Mouse (Mus musculus): Measurements from ENCODE around the gene Tspan13. TPM values are rescaled to one million over a fixed set of nuclear protein-coding genes. Genes with fewer than 3 reads are reported as not detected.

Tspan13 gene
- 56.8 and 390 TPM in 2 replicates for polyA plus RNA-seq (2012; ENCODE audit: insufficient read depth, low replicate concordance)

DNA sequence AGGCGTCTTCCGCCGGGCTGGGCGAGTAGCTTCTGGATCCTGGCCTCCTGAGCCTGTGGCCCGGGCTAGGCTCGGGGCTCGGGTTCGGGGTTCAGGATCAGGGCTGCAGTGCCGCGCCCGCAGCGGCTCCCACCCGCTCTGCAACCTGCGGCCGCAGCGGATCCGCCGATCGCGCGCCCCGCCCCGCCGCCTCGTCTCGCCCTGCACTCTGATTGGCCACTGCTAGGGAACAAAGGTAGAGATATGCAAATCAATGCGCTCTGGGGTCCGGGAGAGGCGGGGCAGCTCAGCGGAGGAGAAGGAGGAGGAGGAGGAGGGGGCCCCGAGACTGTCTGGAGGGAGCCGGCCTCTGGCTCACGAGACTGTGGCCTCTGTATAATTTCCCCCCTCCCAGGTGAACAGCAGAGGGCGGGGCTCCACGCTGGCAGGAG lies at the start of gene Tspan13:
TSS of gene Tspan13 (minus strand) at position 153 of the 431 bp plus-strand sequence.
- TF ChIP-seq FLI1 (IDR thresholded peaks at IDR 0.05; ENCODE audit: low read length) (no peak), GATA1 (IDR thresholded peaks at IDR 0.05; ENCODE audit: borderline replicate concordance, low read length) (no peak)
- Histone ChIP-seq H3K36me3 (replicated peaks; ENCODE audit: low read length) (no peaks in the 10 kb centered on the region), H3K27me3 (replicated peaks) (peaks cover 2% of the 10 kb centered on the region), H3K4me3 (replicated peaks) (peak within 1 kb of the TSS; percentile 98), H3K9me3 (no peaks in the 10 kb centered on the region), H3K4me1 (peaks cover 41% of the 10 kb centered on the region)

- H3K27me3 ChIP-seq (replicated peaks) = no peaks in the 10 kb centered on the region
- peaks cover 57% of the 10 kb centered on the region for H3K36me3 ChIP-seq (replicated peaks; ENCODE audit: low read length)
- H3K9me3 ChIP-seq = no peaks in the 10 kb centered on the region
- no peaks in the 10 kb centered on the region for H3K4me1 ChIP-seq
- TF ChIP-seq FLI1 (IDR thresholded peaks at IDR 0.05; ENCODE audit: low read length) (no peak), GATA1 (IDR thresholded peaks at IDR 0.05; ENCODE audit: borderline replicate concordance, low read length) (no peak)
- H3K4me3 ChIP-seq (replicated peaks) = no peak overlapping the region
Observed at GRCm38 (mm10) chr12:36091964-36092363, 49.7 kb upstream of the Tspan13 start.

GRCm38 (mm10) chr12:36089221-36089620 lies 46.9 kb upstream of the Tspan13 start:
- no peaks in the 10 kb centered on the region for H3K4me1 ChIP-seq
- H3K4me3 ChIP-seq (replicated peaks) = no peak overlapping the region
- peaks cover 31% of the 10 kb centered on the region for H3K36me3 ChIP-seq (replicated peaks; ENCODE audit: low read length)
- TF ChIP-seq FLI1 (IDR thresholded peaks at IDR 0.05; ENCODE audit: low read length) = no peak
- no peaks in the 10 kb centered on the region for H3K27me3 ChIP-seq (replicated peaks)
- H3K9me3 ChIP-seq = no peaks in the 10 kb centered on the region

GRCm38 (mm10) chr12:36088804-36089203 lies 46.5 kb upstream of the Tspan13 start:
- no peaks in the 10 kb centered on the region for H3K4me1 ChIP-seq
- peaks cover 27% of the 10 kb centered on the region for H3K36me3 ChIP-seq (replicated peaks; ENCODE audit: low read length)
- no peaks in the 10 kb centered on the region for H3K27me3 ChIP-seq (replicated peaks)
- no peak overlapping the region for H3K4me3 ChIP-seq (replicated peaks)
- no peaks in the 10 kb centered on the region for H3K9me3 ChIP-seq
- TF ChIP-seq GATA1 (IDR thresholded peaks at IDR 0.05; ENCODE audit: borderline replicate concordance, low read length) (no peak), FLI1 (IDR thresholded peaks at IDR 0.05; ENCODE audit: low read length) (no peak)

GRCm38 (mm10) chr12:36085380-36085779 lies 43.1 kb upstream of the Tspan13 start:
- no peaks in the 10 kb centered on the region for H3K9me3 ChIP-seq
- peaks cover 2% of the 10 kb centered on the region for H3K27me3 ChIP-seq (replicated peaks)
- H3K4me1 ChIP-seq = no peaks in the 10 kb centered on the region
- TF ChIP-seq FLI1 (IDR thresholded peaks at IDR 0.05; ENCODE audit: low read length) = no peak
- no peak for TF ChIP-seq GATA1 (IDR thresholded peaks at IDR 0.05; ENCODE audit: borderline replicate concordance, low read length)
- no peaks in the 10 kb centered on the region for H3K36me3 ChIP-seq (replicated peaks; ENCODE audit: low read length)
- no peak overlapping the region for H3K4me3 ChIP-seq (replicated peaks)

GRCm38 (mm10) chr12:36078101-36078899 lies 36.0 kb upstream of the Tspan13 start:
- peaks cover 2% of the 10 kb centered on the region for H3K27me3 ChIP-seq (replicated peaks)
- no peak overlapping the region for H3K4me3 ChIP-seq (replicated peaks)
- H3K9me3 ChIP-seq = no peaks in the 10 kb centered on the region
- H3K36me3 ChIP-seq (replicated peaks; ENCODE audit: low read length) = no peaks in the 10 kb centered on the region
- H3K4me1 ChIP-seq = no peaks in the 10 kb centered on the region
- no peak for TF ChIP-seq GATA1 (IDR thresholded peaks at IDR 0.05; ENCODE audit: borderline replicate concordance, low read length)
- TF ChIP-seq FLI1 (IDR thresholded peaks at IDR 0.05; ENCODE audit: low read length) = no peak

DNA sequence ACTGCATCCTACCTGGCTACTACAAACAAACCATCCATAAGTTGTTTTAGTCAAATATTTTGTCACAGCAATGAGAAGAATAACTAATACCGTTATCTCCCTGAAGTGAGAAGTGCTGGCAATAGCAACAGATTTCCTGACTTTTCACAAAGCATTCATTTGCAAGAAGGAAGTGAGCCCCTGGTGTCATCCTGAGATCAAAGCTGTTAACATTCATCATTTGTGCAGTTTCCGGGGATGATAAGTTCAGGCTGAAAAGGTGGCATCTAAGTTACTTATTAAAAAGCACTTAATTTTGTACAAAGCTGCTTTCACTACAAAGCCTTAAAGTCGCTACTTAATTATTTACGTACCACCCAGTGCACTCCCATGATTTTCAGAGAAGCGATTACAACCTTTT lies 30.6 kb upstream of the Tspan13 start:
- no peaks in the 10 kb centered on the region for H3K36me3 ChIP-seq (replicated peaks; ENCODE audit: low read length)
- no peak overlapping the region for H3K4me3 ChIP-seq (replicated peaks)
- TF ChIP-seq FLI1 (IDR thresholded peaks at IDR 0.05; ENCODE audit: low read length) (no peak), GATA1 (IDR thresholded peaks at IDR 0.05; ENCODE audit: borderline replicate concordance, low read length) (no peak)
- no peaks in the 10 kb centered on the region for H3K27me3 ChIP-seq (replicated peaks)
- H3K4me1 ChIP-seq = peaks cover 5% of the 10 kb centered on the region
- H3K9me3 ChIP-seq = no peaks in the 10 kb centered on the region

DNA sequence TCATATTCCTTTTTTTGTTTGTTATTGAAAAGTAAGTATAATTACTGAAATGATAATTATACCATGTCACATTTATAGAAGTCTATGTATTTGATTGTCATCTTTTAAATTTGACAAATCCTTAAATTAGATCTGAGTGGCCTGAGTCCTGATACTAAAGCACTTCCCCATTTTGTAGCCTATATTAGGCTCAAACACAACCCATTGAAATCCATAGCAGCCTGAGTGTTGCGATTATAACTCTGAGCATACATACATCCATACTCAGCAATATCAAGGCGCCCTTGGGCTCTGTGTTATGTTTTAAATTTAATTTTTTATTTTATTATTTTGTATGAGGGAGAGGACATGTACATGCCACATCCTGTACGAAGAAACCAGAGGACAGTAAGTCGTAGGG lies 27.9 kb upstream of the Tspan13 start:
- TF ChIP-seq GATA1 (IDR thresholded peaks at IDR 0.05; ENCODE audit: borderline replicate concordance, low read length) = no peak
- no peak for TF ChIP-seq FLI1 (IDR thresholded peaks at IDR 0.05; ENCODE audit: low read length)
- Histone ChIP-seq H3K4me1 (peaks cover 9% of the 10 kb centered on the region), H3K4me3 (replicated peaks) (no peak overlapping the region), H3K27me3 (replicated peaks) (no peaks in the 10 kb centered on the region), H3K9me3 (peaks cover 9% of the 10 kb centered on the region), H3K36me3 (replicated peaks; ENCODE audit: low read length) (no peaks in the 10 kb centered on the region)

DNA sequence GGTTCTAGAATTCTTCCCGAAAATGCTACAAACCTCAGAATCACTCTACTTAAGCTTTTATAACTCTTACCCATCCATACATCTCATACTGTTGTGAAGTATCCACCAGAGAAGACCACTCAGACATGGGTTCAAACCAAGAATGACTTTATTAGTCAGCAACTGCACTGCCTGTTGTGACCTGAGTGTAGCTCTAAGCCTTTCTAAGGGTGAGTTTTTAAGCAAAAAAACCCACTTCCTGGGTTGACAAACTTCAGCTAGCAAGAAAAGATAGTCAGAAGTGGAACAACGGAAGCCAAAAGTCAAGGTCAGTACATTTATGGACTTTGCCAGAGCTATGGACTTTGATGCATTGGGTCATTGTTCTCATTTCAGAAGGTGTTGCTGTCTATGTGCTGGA lies 25.2 kb upstream of the Tspan13 start:
- TF ChIP-seq GATA1 (IDR thresholded peaks at IDR 0.05; ENCODE audit: borderline replicate concordance, low read length) (no peak), FLI1 (IDR thresholded peaks at IDR 0.05; ENCODE audit: low read length) (no peak)
- Histone ChIP-seq H3K4me3 (replicated peaks) (no peak overlapping the region), H3K9me3 (peaks cover 19% of the 10 kb centered on the region), H3K4me1 (peaks cover 9% of the 10 kb centered on the region), H3K27me3 (replicated peaks) (no peaks in the 10 kb centered on the region), H3K36me3 (replicated peaks; ENCODE audit: low read length) (no peaks in the 10 kb centered on the region)

DNA sequence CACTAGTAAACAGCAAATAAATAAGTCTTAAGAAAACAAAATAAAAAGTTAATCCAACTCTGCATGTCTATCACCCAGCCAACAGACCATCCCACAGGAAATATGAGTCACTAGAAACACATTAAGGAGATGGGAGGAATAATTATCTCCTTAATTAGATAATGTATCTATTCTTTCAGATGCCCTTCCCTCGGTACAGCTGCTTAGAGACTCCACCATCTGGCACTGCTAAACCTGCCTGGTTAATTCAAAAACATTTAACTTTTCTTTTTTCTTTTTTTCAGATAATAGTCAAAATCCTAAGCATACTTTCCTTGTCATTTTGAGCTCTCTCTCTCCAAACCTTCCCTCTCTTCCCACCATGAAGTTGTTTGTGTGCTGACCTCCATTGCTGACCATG lies 23.6 kb upstream of the Tspan13 start:
- Histone ChIP-seq H3K36me3 (replicated peaks; ENCODE audit: low read length) (no peaks in the 10 kb centered on the region), H3K9me3 (peaks cover 19% of the 10 kb centered on the region), H3K4me3 (replicated peaks) (no peak overlapping the region), H3K27me3 (replicated peaks) (no peaks in the 10 kb centered on the region), H3K4me1 (peaks cover 12% of the 10 kb centered on the region)
- TF ChIP-seq GATA1 (IDR thresholded peaks at IDR 0.05; ENCODE audit: borderline replicate concordance, low read length) (no peak), FLI1 (IDR thresholded peaks at IDR 0.05; ENCODE audit: low read length) (no peak)
